Mouse (Mus musculus): ENCODE data around the gene R3hdm2. TPM values are rescaled to one million over a fixed set of nuclear protein-coding genes. Genes with fewer than 3 reads are reported as not detected.
A peak's percentile ranks its signal among the peaks of the same experiment; 100 is the strongest.

The R3hdm2 gene
- total and polyA plus RNA-seq, 2 experiments from 2014 or later, result 31.5 to 42.8 TPM

DNA sequence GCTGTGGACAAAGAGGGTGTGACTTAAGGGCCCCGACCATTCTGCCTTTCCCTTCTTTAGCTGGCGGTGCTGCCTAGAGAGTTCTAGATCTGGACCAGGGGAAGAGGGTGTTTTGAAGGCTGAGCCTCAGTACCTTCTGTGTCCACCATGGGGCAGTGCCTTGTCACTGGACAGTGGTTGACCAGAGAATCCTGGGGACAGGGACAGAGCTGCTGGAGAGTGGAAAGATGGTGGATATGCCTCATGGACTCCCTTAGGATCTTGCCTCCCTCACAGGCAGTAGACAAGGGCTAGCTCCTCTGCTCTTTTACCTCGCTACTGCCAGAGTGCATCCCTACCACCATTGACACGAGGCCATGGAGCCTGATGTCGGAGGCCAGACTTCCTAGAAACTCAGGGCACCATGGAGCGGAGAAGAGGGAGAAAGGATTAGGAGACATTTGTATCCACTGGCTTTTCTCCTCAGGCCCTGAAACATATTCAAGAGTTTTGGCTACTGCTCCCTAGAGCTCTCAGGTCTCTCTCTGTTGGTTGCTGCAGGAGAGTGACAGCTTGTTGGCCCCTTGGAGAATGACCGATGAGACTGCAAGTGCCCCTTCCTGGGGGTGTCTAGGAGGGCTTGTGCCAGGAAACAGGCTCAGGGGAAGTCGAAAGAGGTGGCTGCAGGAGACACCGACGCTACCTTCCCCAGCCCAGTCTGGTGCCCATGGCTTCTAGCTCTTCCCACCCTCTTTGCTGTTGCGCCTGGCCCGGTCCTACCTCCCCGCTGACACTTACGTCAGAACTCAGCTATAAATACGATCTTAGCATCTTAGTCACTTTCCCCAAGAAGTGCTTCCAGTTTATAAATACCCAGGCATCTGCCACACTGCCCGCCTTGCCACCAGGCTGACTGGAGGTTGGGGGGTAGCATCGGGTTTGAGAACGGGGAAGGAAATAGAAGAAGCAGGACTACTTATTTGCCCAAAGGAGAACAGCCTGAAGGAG is 25.9 kb upstream of the R3hdm2 start, which contains the start of gene Inhbe:
Inhbe (minus strand) TSS at position 503 of the 987 bp plus-strand sequence.
- no peaks in the 10 kb centered on the region for H3K36me3 ChIP-seq (replicated peaks; ENCODE audit: control insufficient read depth, insufficient read depth, low read length)
- H3K9me3 ChIP-seq (replicated peaks; ENCODE audit: control insufficient read depth, low read length), result no peaks in the 10 kb centered on the region
- 0 out of 2 replicates have a peak, but pooled peaks cover 7% of the 10 kb centered on the region for H3K4me1 ChIP-seq (ENCODE audit: control insufficient read depth, insufficient read depth)
- peak within 1 kb of the TSS; percentile 53; the same call in 1 of the 2 replicates for H3K27ac ChIP-seq (ENCODE audit: low read depth)
- DNase-seq (ENCODE audit: low spot score), result peak; percentile 57
- no peak within 1 kb of the TSS for H3K4me3 ChIP-seq (ENCODE audit: low read depth, low read length)
- ATAC-seq (ENCODE audit: insufficient read depth, low read depth), result peak; percentile 65
- TF ChIP-seq EP300 (IDR thresholded peaks at IDR 0.05; ENCODE audit: low read depth), result no peak
- TF ChIP-seq CTCF (IDR thresholded peaks at IDR 0.05; ENCODE audit: low read depth), result peak; percentile 61
- no peaks in the 10 kb centered on the region for H3K27me3 ChIP-seq (ENCODE audit: control insufficient read depth, insufficient read depth, low read length)
- H3K9ac ChIP-seq (replicated peaks; ENCODE audit: low read depth, low read length), result no peak within 1 kb of the TSS
- WGBS, result 57% methylated on average over 18 of the region's 18 CpGs
- H3K4me2 ChIP-seq (ENCODE audit: low read depth, low read length), result peak within 1 kb of the TSS; percentile 25; the same call in 1 of the 2 replicates

DNA sequence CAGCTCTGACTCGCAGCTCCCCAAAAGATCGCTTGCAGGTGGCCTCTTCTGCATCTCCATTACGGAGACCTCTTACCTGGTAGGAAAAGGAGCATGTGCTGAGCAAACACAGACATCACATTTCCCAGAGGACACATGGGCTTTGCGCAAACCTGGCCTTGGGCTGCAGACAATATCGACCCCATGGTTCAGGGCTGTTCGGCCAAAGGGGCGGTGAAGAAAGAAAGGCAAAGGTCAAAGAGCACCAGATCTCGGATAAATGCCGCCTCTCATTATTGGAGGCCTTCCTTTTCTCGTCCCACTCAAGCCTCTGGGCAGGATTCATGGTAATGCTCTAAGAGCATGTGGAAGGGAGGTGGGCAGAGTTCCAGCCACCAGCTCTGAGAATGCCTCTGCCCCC is 24.8 kb upstream of the R3hdm2 start:
- Histone ChIP-seq H3K27me3 (ENCODE audit: control insufficient read depth, insufficient read depth, low read length) (no peaks in the 10 kb centered on the region), H3K9me3 (replicated peaks; ENCODE audit: control insufficient read depth, low read length) (no peaks in the 10 kb centered on the region), H3K4me1 (ENCODE audit: control insufficient read depth, insufficient read depth) (0 out of 2 replicates have a peak, but pooled peaks cover 7% of the 10 kb centered on the region), H3K9ac (replicated peaks; ENCODE audit: low read depth, low read length) (no peak overlapping the region), H3K36me3 (replicated peaks; ENCODE audit: control insufficient read depth, insufficient read depth, low read length) (no peaks in the 10 kb centered on the region), H3K4me3 (ENCODE audit: low read depth, low read length) (no peak overlapping the region), H3K4me2 (ENCODE audit: low read depth, low read length) (no peak overlapping the region), H3K27ac (ENCODE audit: low read depth) (no peak overlapping the region)
- 76% methylated on average over 10 of the region's 10 CpGs for WGBS
- DNase-seq (ENCODE audit: low spot score) (no peak), ATAC-seq (ENCODE audit: insufficient read depth, low read depth) (no peak)
- TF ChIP-seq EP300 (IDR thresholded peaks at IDR 0.05; ENCODE audit: low read depth), result no peak
- TF ChIP-seq CTCF (IDR thresholded peaks at IDR 0.05; ENCODE audit: low read depth), result no peak

DNA sequence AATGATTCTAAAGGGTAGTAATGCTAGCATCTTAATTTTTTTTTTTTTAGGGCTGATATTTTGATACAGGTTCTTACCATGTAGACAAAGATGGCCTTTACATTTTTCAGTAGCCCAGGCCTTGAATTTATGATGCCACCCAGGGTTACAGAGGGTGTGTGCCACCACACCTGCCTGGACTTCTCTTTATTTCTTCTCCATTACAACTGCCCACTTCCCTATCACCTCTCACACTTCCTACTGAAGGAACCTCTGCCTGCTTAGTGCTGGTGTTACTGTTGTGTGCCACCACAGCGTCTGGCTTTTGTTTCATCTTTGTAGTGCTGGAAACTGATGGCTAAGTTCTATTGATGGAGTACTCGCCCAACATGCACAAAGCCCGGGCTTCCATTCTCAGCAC is 19.4 kb upstream of the R3hdm2 start:
- DNase-seq (ENCODE audit: low spot score) (no peak), ATAC-seq (ENCODE audit: insufficient read depth, low read depth) (no peak)
- Histone ChIP-seq H3K27me3 (ENCODE audit: control insufficient read depth, insufficient read depth, low read length) (no peaks in the 10 kb centered on the region), H3K4me1 (ENCODE audit: control insufficient read depth, insufficient read depth) (no peaks in the 10 kb centered on the region), H3K9me3 (replicated peaks; ENCODE audit: control insufficient read depth, low read length) (no peaks in the 10 kb centered on the region), H3K4me3 (ENCODE audit: low read depth, low read length) (no peak overlapping the region), H3K27ac (ENCODE audit: low read depth) (no peak overlapping the region), H3K4me2 (ENCODE audit: low read depth, low read length) (no peak overlapping the region), H3K9ac (replicated peaks; ENCODE audit: low read depth, low read length) (no peak overlapping the region), H3K36me3 (replicated peaks; ENCODE audit: control insufficient read depth, insufficient read depth, low read length) (no peaks in the 10 kb centered on the region)
- WGBS, result 75% methylated on average over 3 of the region's 3 CpGs
- TF ChIP-seq CTCF (IDR thresholded peaks at IDR 0.05; ENCODE audit: low read depth) (no peak), EP300 (IDR thresholded peaks at IDR 0.05; ENCODE audit: low read depth) (no peak)

DNA sequence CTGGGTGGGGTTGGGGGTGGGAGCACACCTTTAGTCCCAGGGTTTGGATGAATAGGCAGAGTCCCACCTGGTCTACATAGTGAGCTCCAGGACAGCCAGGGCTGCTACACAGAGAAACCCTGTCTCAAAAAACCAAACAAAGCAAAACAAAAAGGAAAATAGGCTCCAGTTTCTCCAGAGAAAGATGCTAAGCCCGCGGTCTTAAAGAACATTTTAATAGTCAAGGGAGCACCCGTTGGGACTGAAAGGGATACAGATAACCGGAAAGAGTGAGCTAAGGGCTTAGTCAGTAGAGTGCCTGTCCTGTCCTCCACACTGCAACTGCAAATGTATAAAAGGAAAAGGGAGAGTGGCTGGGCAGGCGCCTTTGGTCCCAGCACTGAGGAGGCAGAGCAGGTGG is 13.0 kb upstream of the R3hdm2 start:
- no peak for ATAC-seq (ENCODE audit: insufficient read depth, low read depth)
- DNase-seq (ENCODE audit: low spot score), result no peak
- H3K4me3 ChIP-seq (ENCODE audit: low read depth, low read length), result no peak overlapping the region
- no peaks in the 10 kb centered on the region for H3K4me1 ChIP-seq (ENCODE audit: control insufficient read depth, insufficient read depth)
- WGBS, result 54% methylated on average over 5 of the region's 5 CpGs
- H3K4me2 ChIP-seq (ENCODE audit: low read depth, low read length), result no peak overlapping the region
- H3K27me3 ChIP-seq (ENCODE audit: control insufficient read depth, insufficient read depth, low read length), result no peaks in the 10 kb centered on the region
- H3K36me3 ChIP-seq (replicated peaks; ENCODE audit: control insufficient read depth, insufficient read depth, low read length), result no peaks in the 10 kb centered on the region
- H3K9me3 ChIP-seq (replicated peaks; ENCODE audit: control insufficient read depth, low read length), result no peaks in the 10 kb centered on the region
- no peak overlapping the region for H3K27ac ChIP-seq (ENCODE audit: low read depth)
- no peak overlapping the region for H3K9ac ChIP-seq (replicated peaks; ENCODE audit: low read depth, low read length)
- TF ChIP-seq CTCF (IDR thresholded peaks at IDR 0.05; ENCODE audit: low read depth) (no peak), EP300 (IDR thresholded peaks at IDR 0.05; ENCODE audit: low read depth) (no peak)

DNA sequence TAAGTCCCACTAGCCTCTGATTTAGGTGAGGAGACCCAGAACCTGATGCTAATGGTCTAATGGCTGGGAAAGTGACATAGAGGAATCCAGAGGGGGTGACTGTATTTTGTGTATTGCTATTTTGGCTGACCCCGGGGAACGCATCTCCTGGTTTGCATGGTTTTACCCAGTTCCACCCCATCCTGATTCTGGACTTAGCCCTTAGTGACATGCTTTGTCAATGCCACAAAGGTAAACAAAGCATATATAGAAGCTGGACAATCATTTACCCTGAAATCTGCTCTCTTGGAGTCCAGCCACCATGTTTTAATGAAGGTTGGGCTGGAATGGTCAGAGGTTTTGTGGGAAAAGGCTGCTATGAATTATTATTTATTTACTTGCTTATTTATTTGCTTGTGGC is 11.9 kb upstream of the R3hdm2 start:
- no peak for TF ChIP-seq EP300 (IDR thresholded peaks at IDR 0.05; ENCODE audit: low read depth)
- no peak for TF ChIP-seq CTCF (IDR thresholded peaks at IDR 0.05; ENCODE audit: low read depth)
- Histone ChIP-seq H3K4me3 (ENCODE audit: low read depth, low read length) (no peak overlapping the region), H3K36me3 (replicated peaks; ENCODE audit: control insufficient read depth, insufficient read depth, low read length) (no peaks in the 10 kb centered on the region), H3K27ac (ENCODE audit: low read depth) (no peak overlapping the region), H3K4me2 (ENCODE audit: low read depth, low read length) (no peak overlapping the region), H3K9me3 (replicated peaks; ENCODE audit: control insufficient read depth, low read length) (no peaks in the 10 kb centered on the region), H3K4me1 (ENCODE audit: control insufficient read depth, insufficient read depth) (no peaks in the 10 kb centered on the region), H3K9ac (replicated peaks; ENCODE audit: low read depth, low read length) (no peak overlapping the region), H3K27me3 (ENCODE audit: control insufficient read depth, insufficient read depth, low read length) (no peaks in the 10 kb centered on the region)
- ATAC-seq (ENCODE audit: insufficient read depth, low read depth) (no peak), DNase-seq (ENCODE audit: low spot score) (no peak)
- WGBS, result 79% methylated on average over 2 of the region's 2 CpGs

Data from heart, postnatal 0 days (tissue).